Mouse (Mus musculus) CH12.LX (cell line): ENCODE measurements around the gene Gm20388. TPM values are rescaled to one million over a fixed set of nuclear protein-coding genes. Genes with fewer than 3 reads are reported as not detected.
A peak's percentile ranks its signal among the peaks of the same experiment; 100 is the strongest.

ENCODE experiments used
- DNase-seq: peaks from one replicate; pipeline ENCODE4 v3.0.0-alpha.2; 2013; ENCODE audit errors: extremely low read depth
- H3K27ac ChIP-seq: 2 replicates; pipeline ENCODE4 v1.5.1; 2012; ENCODE audit warnings: low read depth, mild to moderate bottlenecking, control low read depth, moderate library complexity; ENCODE audit not compliant: insufficient read depth
- H3K27me3 ChIP-seq: replicated peaks from 2 replicates; pipeline ENCODE3; 2012; ENCODE audit warnings: inconsistent platforms
- H3K36me3 ChIP-seq, 2 experiments: replicated peaks in 1 of 2; 2 replicates each; pipeline versions ENCODE3 to v1.6.1; 2012; ENCODE audit warnings: inconsistent platforms in 1 of 2, low read length in 1 of 2, mild to moderate bottlenecking in 1 of 2, mixed read lengths in 1 of 2, moderate library complexity in 1 of 2; ENCODE audit not compliant: control insufficient read depth in 1 of 2, insufficient read depth in 1 of 2
- H3K4me1 ChIP-seq, 2 experiments: 2 replicates each; pipeline ENCODE4 v1.6.1; 2012; ENCODE audit warnings: inconsistent platforms in 1 of 2, moderate library complexity in 1 of 2; ENCODE audit not compliant: insufficient read depth in 2 of 2, control insufficient read depth in 1 of 2
- H3K4me2 ChIP-seq: 2 replicates; pipeline ENCODE4 v1.6.1; 2012; ENCODE audit warnings: low read depth, mild to moderate bottlenecking, control low read depth; ENCODE audit not compliant: poor library complexity, insufficient read depth, severe bottlenecking
- H3K4me3 ChIP-seq, 3 experiments: fragments of 150-350 bp in 1 of 3; sonication (generic) in 1 of 3; replicated peaks in 1 of 3; 2 replicates each; pipeline versions ENCODE3 to v1.5.1; 2011 to 2012; ENCODE audit warnings: low read depth in 2 of 3, low read length in 2 of 3, mild to moderate bottlenecking in 2 of 3, moderate library complexity in 2 of 3, control low read depth in 1 of 3, improper control_type of control experiment in 1 of 3, inconsistent platforms in 1 of 3, mixed read lengths in 1 of 3; ENCODE audit not compliant: poor library complexity in 1 of 3
- H3K79me2 ChIP-seq: replicated peaks from 2 replicates; pipeline ENCODE4 v1.6.1; 2012; ENCODE audit warnings: mild to moderate bottlenecking, moderate library complexity; ENCODE audit not compliant: control insufficient read depth, poor library complexity, insufficient read depth, severe bottlenecking; ENCODE audit errors: extremely low read depth
- H3K9ac ChIP-seq: 2 replicates; pipeline ENCODE4 v1.6.1; 2012; ENCODE audit warnings: low read depth, mild to moderate bottlenecking, control low read depth, moderate library complexity; ENCODE audit not compliant: insufficient read depth
- H3K9me3 ChIP-seq: replicated peaks from 2 replicates; pipeline ENCODE3; 2012; ENCODE audit warnings: low read length, inconsistent platforms, mixed read lengths
- BHLHE40 ChIP-seq: IDR thresholded peaks from 2 replicates; pipeline ENCODE4 v1.6.1; 2011; ENCODE audit warnings: mild to moderate bottlenecking, low read depth, low read length, improper control_type of control experiment
- CHD2 ChIP-seq: IDR thresholded peaks from 2 replicates; pipeline ENCODE4 v1.6.1; 2011; ENCODE audit warnings: low read length, improper control_type of control experiment
- CTCF ChIP-seq, 2 experiments: IDR thresholded peaks in 1 of 2; conservative IDR thresholded peaks in 1 of 2; 2 replicates each; pipeline ENCODE4 v1.5.1; 2011 to 2012; ENCODE audit warnings: low read depth in 2 of 2, low read length in 2 of 2, improper control_type of control experiment in 1 of 2, inconsistent platforms in 1 of 2, mild to moderate bottlenecking in 1 of 2, moderate library complexity in 1 of 2
- MAZ ChIP-seq: IDR thresholded peaks from 2 replicates; pipeline ENCODE4 v1.6.1; 2012; ENCODE audit warnings: low read depth, mild to moderate bottlenecking, inconsistent platforms, low read length, improper control_type of control experiment, moderate library complexity
- NELFE ChIP-seq: IDR thresholded peaks from 2 replicates; pipeline ENCODE4 v1.6.1; 2011; ENCODE audit warnings: low read depth, low read length, improper control_type of control experiment
- POLR2AphosphoS2 ChIP-seq: IDR thresholded peaks from 2 replicates; pipeline ENCODE4 v1.6.1; 2011; ENCODE audit warnings: low read depth, low read length, improper control_type of control experiment
- TCF12 ChIP-seq: IDR thresholded peaks from 2 replicates; pipeline ENCODE4 v1.6.1; 2014; ENCODE audit warnings: low read depth, mild to moderate bottlenecking, inconsistent platforms, low read length, improper control_type of control experiment
- USF1 ChIP-seq: IDR thresholded peaks from 2 replicates; pipeline ENCODE4 v1.6.1; 2014; ENCODE audit warnings: low read depth, mild to moderate bottlenecking, inconsistent platforms, low read length, improper control_type of control experiment
- dilution Hi-C: fragments of 300-500 bp; cut with MboI; formaldehyde crosslinking; loops from 2 replicates; pipeline ENCODE4 v1.14.3; 2020; ENCODE audit warnings: low sequenced_read_pairs; ENCODE audit not compliant: extremely low pct_unique_long_range_greater_than_20kb, extremely low pct_ligation_motif_present
- in situ Hi-C: fragments of 300-500 bp; cut with MboI; formaldehyde crosslinking; loops from 3 replicates; pipeline ENCODE4 v1.14.3; 2019; ENCODE audit warnings: low sequenced_read_pairs, low pct_ligation_motif_present, low pct_unique_long_range_greater_than_20kb, mixed read lengths
- polyA plus RNA-seq: library from polyadenylated mRNA; unstranded; fragments of >175 nt; gene quantifications from 2 replicates; pipeline ENCODE4 v1.2.1, GENCODE M21; 2012; ENCODE audit warnings: low read depth; ENCODE audit not compliant: insufficient read length
- total RNA-seq, 2 experiments: library from RNA; depleted of rRNA; stranded (reverse); fragments of 300-350 nt in 1 of 2; fragments of >200 nt in 1 of 2; gene quantifications; 2 replicates each; pipeline ENCODE4 v1.2.3; 2012 to 2014

Gene Gm20388
- total and polyA plus RNA-seq, 3 experiments, result 14.8 to 26.3 (median 22.2) TPM

DNA sequence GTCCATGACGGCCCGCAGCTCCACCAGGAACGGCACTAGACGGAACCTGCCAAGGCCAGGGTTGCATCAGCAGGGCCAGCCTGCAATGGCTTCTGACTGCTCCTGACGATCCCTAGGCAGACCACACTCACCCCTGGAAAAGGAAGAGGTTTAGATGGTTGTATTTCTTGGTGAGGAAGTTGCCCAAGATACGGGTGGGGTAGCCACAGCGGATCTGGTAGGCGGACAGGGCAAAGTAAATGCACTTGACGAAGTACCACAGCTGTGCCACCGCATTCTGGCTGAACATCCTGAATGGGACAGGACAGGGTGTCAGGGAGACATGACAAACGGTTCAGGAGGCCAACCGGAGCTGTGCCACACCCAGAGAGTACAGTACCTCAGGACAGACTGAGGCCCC lies 2574.2 kb downstream of the Gm20388 start:
- dilution Hi-C loops, result no loop called here
- Histone ChIP-seq H3K9ac (no peak overlapping the region), H3K9me3 (peaks cover 12% of the 10 kb centered on the region), H3K79me2 (no peaks in the 10 kb centered on the region), H3K36me3 (peaks cover 98 to 100% of the 10 kb centered on the region in 2 experiments)
- no peak for DNase-seq
- 0 out of 2 replicates have a peak, but pooled peaks have one; percentile 19 for TF ChIP-seq POLR2AphosphoS2
- TF ChIP-seq MAZ, result no peak
- TF ChIP-seq, all 38 proteins: peak for 1
- in situ Hi-C loops, result no loop called here
- Histone ChIP-seq H3K4me3 (no peak overlapping the region), H3K4me2 (no peak overlapping the region), H3K27me3 (no peaks in the 10 kb centered on the region), H3K4me1 (peaks cover 3 to 4% of the 10 kb centered on the region in 2 experiments; a peak in 1 of 4 replicates), H3K27ac (no peak overlapping the region)

GRCm38 (mm10) chr8:122488387-122488786 lies 2577.7 kb downstream of the Gm20388 start:
- DNase-seq, result no peak
- no peak overlapping the region for H3K4me2 ChIP-seq
- dilution Hi-C loops, result no loop called here
- in situ Hi-C loops, result no loop called here
- H3K79me2 ChIP-seq, result no peaks in the 10 kb centered on the region
- H3K4me3 ChIP-seq, result no peak overlapping the region
- peaks cover 3 to 4% of the 10 kb centered on the region in 2 experiments; a peak in 1 of 4 replicates for H3K4me1 ChIP-seq
- H3K9ac ChIP-seq, result no peak overlapping the region
- H3K27ac ChIP-seq, result no peak overlapping the region
- TF ChIP-seq CHD2, result no peak
- H3K27me3 ChIP-seq, result no peaks in the 10 kb centered on the region
- H3K9me3 ChIP-seq, result peaks cover 9% of the 10 kb centered on the region
- peaks cover 93 to 97% of the 10 kb centered on the region in 2 experiments for H3K36me3 ChIP-seq

- in situ Hi-C loops, result no loop called here
Measured at GRCm38 (mm10) chr8:122497016-122497734, 2586.5 kb downstream of the Gm20388 start.

More at GRCm38 (mm10) chr8:122497016-122497734, 2586.5 kb downstream of the Gm20388 start:
- peaks cover 84 to 97% of the 10 kb centered on the region in 2 experiments for H3K36me3 ChIP-seq
- no peaks in the 10 kb centered on the region for H3K79me2 ChIP-seq
- H3K9me3 ChIP-seq, result no peaks in the 10 kb centered on the region
- no peak for DNase-seq
- TF ChIP-seq CTCF (conservative IDR thresholded peaks at IDR 0.05 in 1 of 2, IDR thresholded peaks at IDR 0.05 in 1 of 2; ENCODE audit: low read depth in 2 of 2, low read length in 2 of 2) (no peak), NELFE (no peak), BHLHE40 (no peak), USF1 (no peak), TCF12 (no peak), MAZ (no peak)
- H3K27ac ChIP-seq, result no peak overlapping the region
- peaks cover 3 to 11% of the 10 kb centered on the region in 2 experiments; a peak in 2 of 4 replicates for H3K4me1 ChIP-seq
- dilution Hi-C loops, result no loop called here
- H3K4me3 ChIP-seq, result no peak overlapping the region
- H3K27me3 ChIP-seq, result no peaks in the 10 kb centered on the region
- no peak overlapping the region for H3K4me2 ChIP-seq
- no peak overlapping the region for H3K9ac ChIP-seq
